Mouse (Mus musculus): Measurements from ENCODE around the gene Cd164l2.
A peak's percentile ranks its signal among the peaks of the same experiment; 100 is the strongest.

Cd164l2 gene

GRCm38 (mm10) chr4:133195014-133195413 is 16.9 kb upstream of the Cd164l2 start:
- no peak for DNase-seq (ENCODE audit: low spot score)

- no peak for DNase-seq (ENCODE audit: low spot score)
Observed at GRCm38 (mm10) chr4:133196136-133196535, 15.8 kb upstream of the Cd164l2 start.

DNA sequence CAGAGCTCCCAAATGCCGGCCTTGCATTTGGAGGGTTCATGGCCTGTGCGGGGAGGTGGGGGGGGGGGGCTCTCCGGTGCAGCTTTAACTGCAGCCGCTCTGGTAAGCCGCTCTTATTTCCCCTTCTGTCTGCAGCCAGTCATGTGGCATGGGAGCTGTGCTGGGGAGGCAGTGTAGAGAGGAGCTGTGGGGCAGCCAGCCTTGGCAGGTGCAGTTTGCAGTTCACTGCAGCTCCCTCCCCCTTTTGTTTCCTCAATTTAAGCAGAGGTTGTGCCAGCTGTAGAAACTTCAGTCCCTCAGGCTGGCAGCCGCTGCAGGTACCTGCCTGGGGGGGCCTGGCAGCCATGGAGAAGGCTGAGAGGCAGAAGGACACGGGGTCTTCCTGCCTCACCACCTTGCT is 15.1 kb upstream of the Cd164l2 start:
- no peak for DNase-seq (ENCODE audit: low spot score)

- no peak for DNase-seq (ENCODE audit: low spot score)
Observed at GRCm38 (mm10) chr4:133197355-133197754, 14.6 kb upstream of the Cd164l2 start.

- DNase-seq (ENCODE audit: low spot score) = no peak
Observed at GRCm38 (mm10) chr4:133197801-133198286, 14.1 kb upstream of the Cd164l2 start.

- DNase-seq (ENCODE audit: low spot score) = no peak
Observed at GRCm38 (mm10) chr4:133198337-133199180, 13.4 kb upstream of the Cd164l2 start.

GRCm38 (mm10) chr4:133199743-133200142 is 12.2 kb upstream of the Cd164l2 start:
- DNase-seq (ENCODE audit: low spot score) = no peak

DNA sequence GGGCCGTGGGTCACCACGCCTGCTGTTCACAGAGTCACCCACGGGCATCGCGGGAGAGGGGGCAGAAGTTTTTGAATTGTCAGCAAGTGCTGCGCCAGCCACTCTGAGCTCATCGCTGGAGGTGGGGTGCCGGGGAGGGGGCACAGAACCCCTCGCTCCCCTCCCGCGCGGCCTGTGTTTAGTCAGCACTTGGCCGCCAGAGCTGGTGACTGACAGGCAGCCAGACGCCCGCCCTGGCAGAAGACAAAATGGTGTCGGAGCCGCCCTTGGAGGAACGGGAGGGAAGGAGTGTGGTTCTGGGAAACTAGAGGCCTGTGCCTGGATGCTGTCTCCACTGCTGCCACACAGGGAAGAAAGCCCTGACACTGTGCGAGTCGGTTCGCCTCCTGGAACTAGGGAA is 11.6 kb upstream of the Cd164l2 start:
- DNase-seq (ENCODE audit: low spot score) = no peak

DNA sequence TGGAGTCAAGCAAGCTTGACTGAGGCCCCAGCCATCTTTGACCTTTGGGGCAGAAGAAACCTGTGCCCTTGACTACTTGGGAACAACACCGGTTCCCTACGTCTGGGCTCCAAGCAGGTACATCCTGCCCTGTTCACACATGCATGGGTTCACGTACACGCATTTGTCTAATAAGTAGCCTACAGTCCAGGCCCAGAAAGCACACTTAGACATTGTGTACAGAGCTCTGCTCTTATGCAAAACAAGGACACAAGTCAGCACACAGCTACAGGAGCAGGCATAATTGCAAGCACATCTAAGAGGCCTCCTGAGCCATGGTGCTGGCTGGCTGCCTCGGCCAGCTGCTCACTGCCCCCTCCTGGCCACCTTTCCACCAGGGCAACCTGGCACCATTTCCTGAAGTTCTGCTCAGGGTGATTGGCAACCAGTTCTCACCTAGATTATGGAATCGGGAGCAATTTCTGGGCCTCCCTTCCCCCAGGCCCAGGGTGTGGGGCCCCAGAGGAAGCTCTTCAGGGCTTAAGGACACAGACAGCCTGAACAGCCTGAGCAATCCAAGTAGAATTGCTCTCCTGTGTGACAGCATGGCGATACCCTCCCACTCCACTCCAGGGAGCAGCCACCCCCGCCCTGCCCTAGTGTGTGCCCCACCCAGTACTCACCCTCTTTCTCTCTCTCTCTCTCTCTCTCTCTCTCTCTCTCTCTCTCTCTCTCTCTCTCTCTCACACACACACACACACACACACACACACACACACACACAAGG is 10.7 kb upstream of the Cd164l2 start:
- peak; percentile 77 for DNase-seq (ENCODE audit: low spot score)

GRCm38 (mm10) chr4:133202254-133202653 is 9.7 kb upstream of the Cd164l2 start:
- no peak for DNase-seq (ENCODE audit: low spot score)

DNA sequence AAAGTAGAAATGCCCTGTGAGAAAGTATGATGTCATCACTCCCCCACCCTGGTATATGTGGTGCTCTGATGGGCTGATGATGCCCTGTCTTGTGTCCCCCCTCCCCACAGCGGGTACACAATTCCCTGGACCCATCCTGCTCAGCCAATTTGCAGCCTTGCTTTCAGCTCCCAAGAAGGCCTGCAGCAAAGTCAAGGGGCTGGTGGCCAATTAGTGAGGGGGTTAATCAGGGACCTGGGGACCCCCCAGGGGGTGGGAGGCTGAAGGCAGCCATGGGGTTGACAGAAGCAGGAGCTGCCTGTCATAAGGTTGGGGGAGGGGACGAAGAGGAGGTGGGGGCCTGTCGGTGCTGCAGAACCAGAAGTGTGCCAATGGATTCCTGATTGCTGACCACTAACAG is 8.3 kb upstream of the Cd164l2 start:
- no peak for DNase-seq (ENCODE audit: low spot score)

DNA sequence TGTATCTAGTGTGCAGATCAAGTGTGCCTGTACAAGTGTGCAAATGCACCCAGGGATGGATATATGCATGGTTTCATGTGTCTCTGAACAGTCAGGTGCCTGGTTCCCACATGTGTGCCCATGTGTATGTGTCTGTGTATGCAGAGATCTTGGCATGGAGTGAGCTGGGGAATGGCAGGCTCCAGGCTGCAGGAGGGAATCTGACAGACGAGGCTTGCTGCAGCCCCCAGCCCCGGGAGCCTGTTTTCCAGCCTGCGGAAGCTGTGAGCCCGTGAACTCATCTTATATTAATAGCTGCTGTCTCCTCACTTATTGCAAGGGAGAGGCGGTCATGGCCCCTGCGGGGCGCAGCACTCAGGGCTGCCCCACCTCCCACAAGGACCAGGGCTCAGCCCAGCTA is 7.6 kb upstream of the Cd164l2 start:
- DNase-seq (ENCODE audit: low spot score) = no peak

- DNase-seq (ENCODE audit: low spot score) = peak; percentile 74
Observed at GRCm38 (mm10) chr4:133209366-133209765, 2.6 kb upstream of the Cd164l2 start.

DNA sequence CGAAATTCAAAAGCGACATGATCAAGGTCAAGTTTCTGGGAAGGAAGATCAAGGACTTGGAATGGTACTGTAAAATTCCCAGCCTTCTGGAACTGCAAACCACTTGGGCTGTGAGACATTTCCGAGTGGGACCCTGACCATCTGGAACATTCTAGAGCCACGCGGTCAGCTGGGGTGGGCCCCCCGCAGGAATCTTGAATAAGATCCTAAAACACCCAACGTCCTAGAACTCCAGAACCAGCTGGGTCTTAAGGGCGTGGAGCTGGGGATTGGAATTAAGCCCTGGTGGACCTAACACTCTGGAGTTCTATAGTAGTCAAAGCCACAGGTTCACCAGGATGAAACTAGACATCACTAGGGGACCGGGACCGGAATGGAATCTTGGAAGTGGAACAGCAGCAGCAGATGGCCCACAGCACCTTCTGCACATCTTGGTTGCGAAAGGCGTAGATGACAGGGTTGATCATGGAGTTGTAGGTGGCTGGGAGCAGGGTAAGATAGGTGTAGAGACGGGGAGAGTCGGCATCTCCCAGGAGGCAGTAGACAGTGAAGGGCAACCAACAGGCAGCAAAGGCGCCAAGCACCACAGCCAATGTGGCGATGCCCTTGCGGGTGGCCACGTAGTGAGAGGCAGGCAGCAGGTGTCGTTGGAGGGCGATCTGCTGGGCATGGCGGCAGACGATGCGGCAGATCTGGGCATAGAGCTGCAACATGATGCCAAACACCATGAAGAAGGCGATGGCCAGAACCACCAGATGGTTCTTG is 1.7 kb upstream of the Cd164l2 start:
- no peak for DNase-seq (ENCODE audit: low spot score)

- DNase-seq (ENCODE audit: low spot score) = no peak
Observed at GRCm38 (mm10) chr4:133210788-133211390, 1.0 kb upstream of the Cd164l2 start.

DNA sequence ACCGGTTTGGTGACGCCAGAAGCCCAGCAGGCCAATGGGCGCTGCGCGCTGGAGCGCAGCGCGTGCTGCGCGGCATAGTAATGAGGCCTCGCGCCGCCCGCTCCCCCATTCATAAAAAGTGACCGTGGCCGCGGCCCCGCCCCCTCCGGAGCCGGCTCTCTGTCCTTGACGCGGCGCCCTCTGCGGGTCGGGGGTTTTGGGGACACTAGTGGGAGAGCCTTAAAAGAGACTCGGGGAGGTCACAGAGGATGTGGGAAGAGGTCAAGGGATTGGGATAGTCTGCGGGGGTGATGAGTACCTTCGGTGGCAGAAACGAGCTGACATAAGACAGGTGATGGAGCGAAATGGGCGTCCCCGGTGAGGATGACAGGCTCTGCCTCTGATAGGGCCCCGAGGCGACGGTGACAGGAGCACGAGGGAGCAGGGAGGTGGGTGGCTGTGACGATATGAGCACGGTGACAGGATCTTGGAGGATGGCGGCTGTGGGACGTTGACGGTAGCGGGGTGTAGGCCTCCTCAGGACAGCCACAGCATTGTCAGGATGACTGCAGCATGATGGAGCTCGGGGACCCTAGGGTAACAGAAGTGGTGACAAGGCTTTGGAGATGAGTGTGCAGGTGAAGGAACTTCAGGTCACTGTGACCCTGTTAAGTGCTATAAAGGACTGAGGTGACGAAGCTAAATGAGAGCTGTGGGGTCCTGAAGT is 784 bp downstream of the Cd164l2 start:
- no peak for DNase-seq (ENCODE audit: low spot score)

DNA sequence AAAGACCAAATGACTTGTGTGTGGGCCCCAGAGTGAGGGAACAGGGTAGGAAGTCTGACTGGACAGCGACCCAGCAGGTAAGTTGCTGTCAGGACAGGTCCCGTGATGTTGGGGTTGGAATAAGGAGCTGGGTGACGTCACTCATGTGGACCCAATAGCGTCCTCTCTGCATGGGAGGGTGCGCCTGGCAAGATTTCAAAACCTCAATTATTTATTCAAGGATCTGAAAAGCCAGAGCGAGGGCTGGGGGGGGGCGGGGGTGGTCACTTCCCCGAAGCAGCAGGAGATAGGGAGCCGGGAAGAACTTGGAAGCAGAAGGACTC is 1.3 kb downstream of the Cd164l2 start:
- no peak for DNase-seq (ENCODE audit: low spot score)

GRCm38 (mm10) chr4:133213661-133214060 is 1.7 kb downstream of the Cd164l2 start:
- DNase-seq (ENCODE audit: low spot score) = no peak

GRCm38 (mm10) chr4:133217641-133218040 is 5.7 kb downstream of the Cd164l2 start:
- peak; percentile 41 for DNase-seq (ENCODE audit: low spot score)

DNA sequence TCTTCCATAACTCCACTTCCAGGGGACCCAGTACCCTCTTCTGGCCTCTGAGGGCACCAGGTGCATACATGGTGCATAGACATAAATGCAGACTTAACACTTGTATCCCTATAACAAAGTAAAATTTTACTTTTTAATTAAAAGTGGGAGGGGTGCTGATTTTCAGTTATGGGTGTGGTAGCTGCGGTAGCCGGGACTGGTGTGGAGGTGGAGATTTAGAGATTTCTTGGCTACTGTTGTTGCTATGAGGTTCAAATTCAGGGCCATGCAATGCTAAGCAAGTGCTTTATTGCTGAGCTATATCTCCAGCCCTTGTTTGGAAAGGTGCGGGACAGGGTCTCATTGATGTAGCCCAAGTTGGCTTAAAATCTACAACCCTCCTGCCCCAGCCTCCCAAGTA is 6.8 kb downstream of the Cd164l2 start:
- no peak for DNase-seq (ENCODE audit: low spot score)

DNA sequence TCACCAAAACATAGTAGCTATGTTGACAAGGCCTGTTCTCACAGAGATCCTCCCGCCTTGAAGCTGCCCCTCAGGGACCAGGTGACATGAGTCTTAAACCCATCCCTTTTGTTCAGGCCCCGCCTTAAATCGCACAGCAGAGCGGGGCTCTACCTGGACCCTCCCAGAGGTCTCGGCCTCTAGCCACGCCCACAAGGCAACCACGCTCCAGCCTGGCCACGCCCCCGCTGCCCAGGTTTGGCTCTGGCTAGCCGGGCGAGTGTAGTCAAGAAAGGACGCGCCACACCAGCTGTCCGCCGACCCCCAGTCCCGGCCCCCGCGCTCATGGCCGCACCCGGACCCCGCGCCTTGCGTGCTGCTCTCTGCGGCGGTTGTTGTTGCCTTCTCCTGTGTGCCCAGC is 8.7 kb downstream of the Cd164l2 start:
- DNase-seq (ENCODE audit: low spot score) = no peak

DNA sequence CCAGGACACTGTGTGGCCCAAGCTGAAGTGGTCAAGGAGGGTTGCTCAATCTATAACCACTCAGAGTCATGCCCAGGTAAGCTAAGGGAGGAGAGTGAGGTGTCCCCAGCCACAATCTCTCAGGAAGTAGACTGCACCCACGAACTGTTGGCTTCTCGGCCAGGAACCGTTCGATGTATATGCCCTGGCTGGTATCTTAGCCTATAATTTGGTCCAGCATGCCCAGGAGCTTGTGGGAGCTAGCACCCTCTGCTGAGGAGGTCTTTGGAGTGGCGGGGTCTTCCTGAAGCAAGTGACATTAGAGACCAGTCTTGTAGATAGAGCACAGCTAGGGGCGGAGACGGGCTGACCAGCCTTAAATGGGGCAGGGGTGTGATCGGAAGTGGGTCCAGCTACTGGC is 9.8 kb downstream of the Cd164l2 start:
- DNase-seq (ENCODE audit: low spot score) = no peak

All from adipocyte (in vitro differentiated cells).